Mouse (Mus musculus): ENCODE results near the gene Ptprt.

DNA sequence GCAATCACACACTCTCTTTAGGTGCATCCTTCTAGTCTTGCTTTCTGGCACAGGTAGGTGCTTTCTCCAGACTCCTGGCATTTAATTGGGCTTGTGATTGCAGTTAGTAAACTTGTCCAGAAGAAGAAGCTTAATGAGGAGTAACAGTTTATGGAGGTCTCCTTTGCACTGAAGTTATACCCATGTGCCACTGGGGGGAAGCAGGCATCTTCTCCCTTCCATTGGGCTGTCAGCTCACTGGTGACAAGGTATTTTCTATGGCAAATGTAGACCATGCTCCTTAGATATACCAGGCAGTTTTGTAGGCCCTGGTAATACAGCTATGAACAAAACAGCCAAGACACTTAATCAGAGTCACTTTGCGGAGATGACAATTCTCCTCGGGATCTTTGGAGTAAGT, 366.9 kb downstream of the Ptprt start:
- no peak for TF ChIP-seq CTCF (conservative IDR thresholded peaks at IDR 0.05; ENCODE audit: insufficient read depth, insufficient read length, low read depth, low read length)
- no peak for TF ChIP-seq POLR2A (IDR thresholded peaks at IDR 0.05; ENCODE audit: low read depth, low read length)

Data from kidney, adult 2 months (tissue).